Mouse (Mus musculus): ENCODE measurements around the gene Ackr2. TPM values are rescaled to one million over a fixed set of nuclear protein-coding genes. Genes with fewer than 3 reads are reported as not detected.

Gene Ackr2
- total and polyA plus RNA-seq, 2 experiments from 2014 or later = 1.4 to 2.1 TPM

GRCm38 (mm10) chr9:121901710-121902700 is 3.9 kb downstream of the Ackr2 start:
- Histone ChIP-seq H3K36me3 (ENCODE audit: insufficient read depth) (no peaks in the 10 kb centered on the region), H3K4me3 (ENCODE audit: low read depth, low read length) (no peak overlapping the region), H3K4me2 (ENCODE audit: low read depth) (no peak overlapping the region), H3K9me3 (ENCODE audit: low read length) (no peaks in the 10 kb centered on the region), H3K4me1 (ENCODE audit: insufficient read depth) (no peaks in the 10 kb centered on the region), H3K27me3 (ENCODE audit: insufficient read depth, low read length) (no peaks in the 10 kb centered on the region), H3K27ac (ENCODE audit: low read depth, low read length) (no peak overlapping the region), H3K9ac (no peak overlapping the region)
- no peak for TF ChIP-seq CTCF (IDR thresholded peaks at IDR 0.05; ENCODE audit: low read depth)
- WGBS = 75% methylated on average over 5 of the region's 5 CpGs
- DNase-seq (no peak), ATAC-seq (no peak)

GRCm38 (mm10) chr9:121903476-121904305 is 5.5 kb downstream of the Ackr2 start:
- Histone ChIP-seq H3K4me1 (ENCODE audit: insufficient read depth) (no peaks in the 10 kb centered on the region), H3K9ac (no peak overlapping the region), H3K27ac (ENCODE audit: low read depth, low read length) (no peak overlapping the region), H3K27me3 (ENCODE audit: insufficient read depth, low read length) (no peaks in the 10 kb centered on the region), H3K36me3 (ENCODE audit: insufficient read depth) (no peaks in the 10 kb centered on the region), H3K4me3 (ENCODE audit: low read depth, low read length) (no peak overlapping the region), H3K9me3 (ENCODE audit: low read length) (no peaks in the 10 kb centered on the region), H3K4me2 (ENCODE audit: low read depth) (no peak overlapping the region)
- WGBS = 81% methylated on average over 8 of the region's 8 CpGs
- no peak for TF ChIP-seq CTCF (IDR thresholded peaks at IDR 0.05; ENCODE audit: low read depth)
- DNase-seq (no peak), ATAC-seq (no peak)

- H3K36me3 ChIP-seq (ENCODE audit: insufficient read depth) = no peaks in the 10 kb centered on the region
- H3K4me3 ChIP-seq (ENCODE audit: low read depth, low read length) = no peak overlapping the region
- no peaks in the 10 kb centered on the region for H3K4me1 ChIP-seq (ENCODE audit: insufficient read depth)
- WGBS = 82% methylated on average over 4 of the region's 4 CpGs
- no peaks in the 10 kb centered on the region for H3K9me3 ChIP-seq (ENCODE audit: low read length)
- H3K27ac ChIP-seq (ENCODE audit: low read depth, low read length) = no peak overlapping the region
- H3K4me2 ChIP-seq (ENCODE audit: low read depth) = no peak overlapping the region
- no peak for DNase-seq
- ATAC-seq = no peak
- H3K9ac ChIP-seq = no peak overlapping the region
- TF ChIP-seq CTCF (IDR thresholded peaks at IDR 0.05; ENCODE audit: low read depth) = no peak
- H3K27me3 ChIP-seq (ENCODE audit: insufficient read depth, low read length) = no peaks in the 10 kb centered on the region
These were observed 6.2 kb downstream of the Ackr2 start for GRCm38 (mm10) chr9:121904319-121904718.

- TF ChIP-seq CTCF (IDR thresholded peaks at IDR 0.05; ENCODE audit: low read depth) = no peak
- Histone ChIP-seq H3K9me3 (ENCODE audit: low read length) (no peaks in the 10 kb centered on the region), H3K27me3 (ENCODE audit: insufficient read depth, low read length) (no peaks in the 10 kb centered on the region), H3K9ac (no peak overlapping the region), H3K4me2 (ENCODE audit: low read depth) (no peak overlapping the region), H3K36me3 (ENCODE audit: insufficient read depth) (no peaks in the 10 kb centered on the region), H3K4me3 (ENCODE audit: low read depth, low read length) (no peak overlapping the region), H3K4me1 (ENCODE audit: insufficient read depth) (no peaks in the 10 kb centered on the region), H3K27ac (ENCODE audit: low read depth, low read length) (no peak overlapping the region)
- WGBS = 91% methylated on average over 7 of the region's 7 CpGs
- DNase-seq = no peak
- no peak for ATAC-seq
These were observed 6.8 kb downstream of the Ackr2 start for GRCm38 (mm10) chr9:121904946-121905345.

GRCm38 (mm10) chr9:121905556-121906185 is 7.5 kb downstream of the Ackr2 start:
- no peaks in the 10 kb centered on the region for H3K36me3 ChIP-seq (ENCODE audit: insufficient read depth)
- no peak for DNase-seq
- H3K4me2 ChIP-seq (ENCODE audit: low read depth) = no peak overlapping the region
- no peaks in the 10 kb centered on the region for H3K27me3 ChIP-seq (ENCODE audit: insufficient read depth, low read length)
- H3K27ac ChIP-seq (ENCODE audit: low read depth, low read length) = no peak overlapping the region
- no peak overlapping the region for H3K4me3 ChIP-seq (ENCODE audit: low read depth, low read length)
- H3K4me1 ChIP-seq (ENCODE audit: insufficient read depth) = no peaks in the 10 kb centered on the region
- ATAC-seq = no peak
- TF ChIP-seq CTCF (IDR thresholded peaks at IDR 0.05; ENCODE audit: low read depth) = no peak
- H3K9ac ChIP-seq = no peak overlapping the region
- WGBS = 76% methylated on average over 4 of the region's 4 CpGs
- H3K9me3 ChIP-seq (ENCODE audit: low read length) = no peaks in the 10 kb centered on the region

GRCm38 (mm10) chr9:121906456-121906855 is 8.3 kb downstream of the Ackr2 start:
- ATAC-seq (no peak), DNase-seq (no peak)
- H3K9ac ChIP-seq = no peak overlapping the region
- H3K36me3 ChIP-seq (ENCODE audit: insufficient read depth) = no peaks in the 10 kb centered on the region
- no peaks in the 10 kb centered on the region for H3K27me3 ChIP-seq (ENCODE audit: insufficient read depth, low read length)
- TF ChIP-seq CTCF (IDR thresholded peaks at IDR 0.05; ENCODE audit: low read depth) = no peak
- WGBS = 86% methylated on average over 5 of the region's 5 CpGs
- H3K27ac ChIP-seq (ENCODE audit: low read depth, low read length) = no peak overlapping the region
- no peaks in the 10 kb centered on the region for H3K9me3 ChIP-seq (ENCODE audit: low read length)
- no peak overlapping the region for H3K4me3 ChIP-seq (ENCODE audit: low read depth, low read length)
- no peaks in the 10 kb centered on the region for H3K4me1 ChIP-seq (ENCODE audit: insufficient read depth)
- no peak overlapping the region for H3K4me2 ChIP-seq (ENCODE audit: low read depth)

Data from forebrain, postnatal 0 days (tissue).